Mouse (Mus musculus) forebrain, embryonic 11.5 days (tissue): ENCODE measurements around the gene Gramd1b. TPM values are rescaled to one million over a fixed set of nuclear protein-coding genes. Genes with fewer than 3 reads are reported as not detected.

Experiments used
- ATAC-seq: fragments of 200-750 bp; cut with Nextera tagmentation; replicated peaks from 2 replicates; pipeline ENCODE4 v1.8.0; 2017; ENCODE audit warnings: moderate TSS enrichment; ENCODE audit not compliant: low FRiP score
- DNase-seq: peaks from one replicate; pipeline ENCODE4 v3.0.0-alpha.2; 2017; ENCODE audit warnings: low spot score
- H3K27ac ChIP-seq: fragments of 300-500 bp; sonication (generic); 2 replicates; pipeline ENCODE4 v1.5.1; 2014; ENCODE audit warnings: low read depth, low read length
- H3K27me3 ChIP-seq: fragments of 300-500 bp; sonication (generic); 2 replicates; pipeline ENCODE4 v1.6.1; 2014; ENCODE audit warnings: mild to moderate bottlenecking, low read length, mixed read lengths; ENCODE audit not compliant: control insufficient read depth, insufficient read depth
- H3K36me3 ChIP-seq: fragments of 300-500 bp; sonication (generic); 2 replicates; pipeline ENCODE4 v1.6.1; 2014; ENCODE audit warnings: mild to moderate bottlenecking, low read length, moderate library complexity, mixed read lengths; ENCODE audit not compliant: control insufficient read depth, insufficient read depth
- H3K4me1 ChIP-seq: fragments of 300-500 bp; sonication (generic); replicated peaks from 2 replicates; pipeline ENCODE4 v1.6.1; 2014; ENCODE audit warnings: low read length, mixed read lengths; ENCODE audit not compliant: control insufficient read depth, insufficient read depth
- H3K4me2 ChIP-seq: fragments of 300-500 bp; sonication (generic); 2 replicates; pipeline ENCODE4 v1.6.1; 2014; ENCODE audit warnings: low read depth, mild to moderate bottlenecking, low read length, moderate library complexity, mixed read lengths; ENCODE audit not compliant: severe bottlenecking
- H3K4me3 ChIP-seq: fragments of 300-500 bp; sonication (generic); 2 replicates; pipeline ENCODE4 v1.5.1; 2014; ENCODE audit warnings: low read depth, low read length
- H3K9ac ChIP-seq: fragments of 300-500 bp; sonication (generic); 2 replicates; pipeline ENCODE4 v1.6.1; 2014; ENCODE audit warnings: low read length
- H3K9me3 ChIP-seq: fragments of 300-500 bp; sonication (generic); 2 replicates; pipeline ENCODE4 v1.6.1; 2016; ENCODE audit warnings: low read length, mixed read lengths; ENCODE audit not compliant: control insufficient read depth
- WGBS: fragments of 180-500 bp; shearing (Covaris S2); extraction: QIAGEN DNeasy Blood & Tissue Kit; methylation state at CpG from one replicate; pipeline ENCODE4 v1.1.7; 2014; 5-methylcytosine and 5-hydroxymethylcytosine counted together
- polyA plus RNA-seq: library from polyadenylated mRNA; unstranded; fragments of >200 nt; fragmentation: Nextera tagmentation; extraction: Ambion mirVana; gene quantifications from 2 replicates; pipeline ENCODE4 v1.2.1, GENCODE M21; 2014

The Gramd1b gene
- polyA plus RNA-seq, 1 experiment from 2014 or later = 3.9 TPM

GRCm38 (mm10) chr9:40418803-40419202 lies 112.4 kb downstream of the Gramd1b start:
- WGBS = 95% methylated on average over 5 of the region's 5 CpGs
- Histone ChIP-seq H3K9me3 (no peaks in the 10 kb centered on the region), H3K4me3 (no peak overlapping the region), H3K4me1 (no peaks in the 10 kb centered on the region), H3K36me3 (no peaks in the 10 kb centered on the region), H3K27ac (no peak overlapping the region), H3K27me3 (no peaks in the 10 kb centered on the region), H3K4me2 (no peak overlapping the region), H3K9ac (no peak overlapping the region)
- DNase-seq (no peak), ATAC-seq (no peak)

- ATAC-seq (no peak), DNase-seq (no peak)
- Histone ChIP-seq H3K27ac (no peak overlapping the region), H3K27me3 (no peaks in the 10 kb centered on the region), H3K4me1 (no peaks in the 10 kb centered on the region), H3K9me3 (no peaks in the 10 kb centered on the region), H3K4me2 (no peak overlapping the region), H3K9ac (no peak overlapping the region), H3K4me3 (no peak overlapping the region), H3K36me3 (no peaks in the 10 kb centered on the region)
- 82% methylated on average over 7 of the region's 7 CpGs for whole genome bisulfite sequencing
Observed at GRCm38 (mm10) chr9:40416150-40416549, 115.0 kb downstream of the Gramd1b start.

- ATAC-seq (peak; percentile 40), DNase-seq (peak; percentile 63)
- peak overlapping the region; percentile 75 for H3K9ac ChIP-seq
- H3K4me1 ChIP-seq = no peaks in the 10 kb centered on the region
- peak overlapping the region; percentile 92 for H3K4me2 ChIP-seq
- no peaks in the 10 kb centered on the region for H3K9me3 ChIP-seq
- H3K27ac ChIP-seq = no peak overlapping the region
- WGBS = 35% methylated on average over 18 of the region's 18 CpGs
- H3K36me3 ChIP-seq = no peaks in the 10 kb centered on the region
- H3K27me3 ChIP-seq = no peaks in the 10 kb centered on the region
- peak overlapping the region; percentile 61 for H3K4me3 ChIP-seq
Observed at GRCm38 (mm10) chr9:40414904-40415766, 116.0 kb downstream of the Gramd1b start.

GRCm38 (mm10) chr9:40414498-40414903 lies 116.7 kb downstream of the Gramd1b start:
- H3K4me3 ChIP-seq = peak overlapping the region; percentile 61
- no peaks in the 10 kb centered on the region for H3K27me3 ChIP-seq
- WGBS = under 1% methylated on average over 15 of the region's 15 CpGs
- H3K9ac ChIP-seq = peak overlapping the region; percentile 75
- ATAC-seq (peak; percentile 86), DNase-seq (peak; percentile 83)
- H3K4me1 ChIP-seq = no peaks in the 10 kb centered on the region
- no peaks in the 10 kb centered on the region for H3K9me3 ChIP-seq
- H3K36me3 ChIP-seq = no peaks in the 10 kb centered on the region
- H3K4me2 ChIP-seq = peak overlapping the region; percentile 92
- H3K27ac ChIP-seq = no peak overlapping the region

- no peak overlapping the region for H3K9ac ChIP-seq
- H3K27me3 ChIP-seq = no peaks in the 10 kb centered on the region
- 89% methylated on average over 4 of the region's 4 CpGs for WGBS
- H3K27ac ChIP-seq = no peak overlapping the region
- no peaks in the 10 kb centered on the region for H3K9me3 ChIP-seq
- DNase-seq = no peak
- H3K4me2 ChIP-seq = no peak overlapping the region
- ATAC-seq = no peak
- H3K36me3 ChIP-seq = no peaks in the 10 kb centered on the region
- no peak overlapping the region for H3K4me3 ChIP-seq
- H3K4me1 ChIP-seq = no peaks in the 10 kb centered on the region
Observed at GRCm38 (mm10) chr9:40413601-40414000, 117.6 kb downstream of the Gramd1b start.

GRCm38 (mm10) chr9:40412931-40413330 lies 118.3 kb downstream of the Gramd1b start:
- WGBS = 93% methylated on average over 14 of the region's 14 CpGs

GRCm38 (mm10) chr9:40412246-40412645 lies 118.9 kb downstream of the Gramd1b start:
- H3K4me3 ChIP-seq = no peak overlapping the region
- no peak overlapping the region for H3K4me2 ChIP-seq
- DNase-seq (no peak), ATAC-seq (no peak)
- no peaks in the 10 kb centered on the region for H3K27me3 ChIP-seq
- 84% methylated on average over 4 of the region's 4 CpGs for WGBS
- no peaks in the 10 kb centered on the region for H3K4me1 ChIP-seq
- H3K36me3 ChIP-seq = no peaks in the 10 kb centered on the region
- no peak overlapping the region for H3K9ac ChIP-seq
- H3K9me3 ChIP-seq = no peaks in the 10 kb centered on the region
- H3K27ac ChIP-seq = no peak overlapping the region

More at GRCm38 (mm10) chr9:40412931-40413330, 118.3 kb downstream of the Gramd1b start:
- Histone ChIP-seq H3K4me2 (no peak overlapping the region), H3K27me3 (no peaks in the 10 kb centered on the region), H3K27ac (no peak overlapping the region), H3K4me1 (no peaks in the 10 kb centered on the region), H3K9me3 (no peaks in the 10 kb centered on the region), H3K36me3 (no peaks in the 10 kb centered on the region), H3K9ac (no peak overlapping the region), H3K4me3 (no peak overlapping the region)
- ATAC-seq (no peak), DNase-seq (no peak)

- Histone ChIP-seq H3K4me3 (no peak overlapping the region), H3K9me3 (no peaks in the 10 kb centered on the region), H3K27ac (no peak overlapping the region), H3K27me3 (no peaks in the 10 kb centered on the region), H3K36me3 (no peaks in the 10 kb centered on the region), H3K9ac (no peak overlapping the region), H3K4me1 (no peaks in the 10 kb centered on the region), H3K4me2 (no peak overlapping the region)
- ATAC-seq (no peak), DNase-seq (no peak)
- 94% methylated on average over 3 of the region's 3 CpGs for WGBS
Observed at GRCm38 (mm10) chr9:40410895-40411294, 120.3 kb downstream of the Gramd1b start.

- 48% methylated on average over 2 of the region's 2 CpGs for WGBS
Observed at GRCm38 (mm10) chr9:40409071-40409470, 122.1 kb downstream of the Gramd1b start.

More at GRCm38 (mm10) chr9:40409071-40409470, 122.1 kb downstream of the Gramd1b start:
- no peaks in the 10 kb centered on the region for H3K9me3 ChIP-seq
- H3K36me3 ChIP-seq = no peaks in the 10 kb centered on the region
- no peaks in the 10 kb centered on the region for H3K4me1 ChIP-seq
- no peaks in the 10 kb centered on the region for H3K27me3 ChIP-seq
- no peak overlapping the region for H3K4me3 ChIP-seq
- H3K9ac ChIP-seq = no peak overlapping the region
- H3K4me2 ChIP-seq = no peak overlapping the region
- no peak overlapping the region for H3K27ac ChIP-seq
- DNase-seq (no peak), ATAC-seq (no peak)
